Mouse (Mus musculus): ENCODE results near the gene Bpifc.

Bpifc gene

GRCm38 (mm10) chr10:86011172-86011571, 523 bp downstream of the Bpifc start:
- no peak for DNase-seq (ENCODE audit: low spot score in 2 of 2)

GRCm38 (mm10) chr10:86010636-86011035, 1.1 kb downstream of the Bpifc start:
- no peak for DNase-seq (ENCODE audit: low spot score in 2 of 2)

DNA sequence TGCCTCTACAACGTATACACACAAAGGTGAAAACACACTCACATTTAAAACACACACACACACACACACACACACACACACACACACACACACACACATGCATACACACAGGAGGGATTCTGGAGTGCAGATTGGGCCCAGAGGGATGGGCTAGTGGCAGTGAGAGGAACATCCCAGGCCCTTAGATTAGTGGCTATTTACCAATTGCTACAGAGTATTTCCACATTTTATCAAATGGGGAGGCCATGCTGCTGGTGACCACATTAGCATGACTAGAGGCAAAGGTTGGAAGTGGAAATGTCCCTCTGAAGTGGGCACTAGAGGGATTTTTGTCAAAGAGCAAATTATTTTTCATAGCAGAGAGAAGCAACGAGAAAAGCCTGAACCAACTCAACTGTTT, 2.0 kb downstream of the Bpifc start:
- no peak for DNase-seq (ENCODE audit: low spot score in 2 of 2)

- DNase-seq (ENCODE audit: low spot score in 2 of 2) = no peak
These were observed 5.2 kb downstream of the Bpifc start for GRCm38 (mm10) chr10:86006455-86006854.

- no peak for DNase-seq (ENCODE audit: low spot score in 2 of 2)
These were observed 11.2 kb downstream of the Bpifc start for GRCm38 (mm10) chr10:86000447-86000846.

DNA sequence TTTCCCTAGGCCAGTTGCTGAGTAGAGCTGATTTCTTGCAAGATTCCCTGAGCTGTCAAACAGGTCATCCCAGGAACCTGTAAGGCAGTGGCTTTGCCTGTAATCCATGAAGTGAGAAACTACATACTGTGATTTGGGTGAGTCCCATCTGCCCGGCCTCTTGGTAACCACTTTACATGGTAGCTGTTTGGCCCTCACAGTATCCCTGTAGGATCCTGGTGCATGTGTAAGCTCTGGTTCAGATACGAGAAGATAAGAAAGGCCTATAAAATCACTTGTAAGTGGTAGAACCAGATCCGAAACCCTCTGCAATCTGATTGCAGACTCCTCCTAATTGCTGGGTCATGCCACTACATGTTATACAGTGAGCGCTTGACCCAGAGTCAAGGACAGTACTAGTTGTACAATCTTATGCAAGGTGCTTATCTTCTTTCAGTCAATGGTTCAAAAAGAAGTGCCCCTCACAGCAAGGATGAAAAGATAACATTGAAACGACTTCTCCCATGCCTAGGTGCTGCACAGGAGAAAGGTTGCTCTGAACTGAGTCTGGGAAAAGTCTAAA, 17.1 kb downstream of the Bpifc start:
- DNase-seq (ENCODE audit: low spot score in 2 of 2) = no peak

DNA sequence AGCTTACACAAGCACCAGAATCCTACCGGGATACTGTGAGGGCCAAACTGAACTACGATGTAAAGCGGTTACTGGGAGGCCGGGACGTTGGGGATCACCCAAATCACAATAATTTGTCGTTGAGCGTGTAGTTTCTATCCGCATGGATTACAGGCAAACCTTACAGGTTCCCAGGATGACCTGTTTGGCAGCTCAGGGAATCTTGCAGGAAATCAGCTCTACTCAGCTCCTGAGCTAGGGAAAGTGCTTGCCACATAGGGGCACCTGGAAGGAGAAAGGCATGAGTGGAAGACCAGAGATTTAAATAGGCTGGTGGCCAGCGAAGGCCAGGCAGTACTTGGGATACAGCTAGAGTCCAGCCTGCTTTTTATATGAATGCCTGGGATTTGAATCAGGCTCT, 17.9 kb downstream of the Bpifc start:
- no peak for DNase-seq (ENCODE audit: low spot score in 2 of 2)

GRCm38 (mm10) chr10:85992412-85992811, 19.3 kb downstream of the Bpifc start:
- no peak for DNase-seq (ENCODE audit: low spot score in 2 of 2)

- no peak for DNase-seq (ENCODE audit: low spot score in 2 of 2)
These were observed 22.1 kb downstream of the Bpifc start for GRCm38 (mm10) chr10:85989412-85990115.

GRCm38 (mm10) chr10:85972915-85973314, 38.8 kb downstream of the Bpifc start:
- no peak for DNase-seq (ENCODE audit: low spot score in 2 of 2)

GRCm38 (mm10) chr10:85971826-85972225, 39.9 kb downstream of the Bpifc start:
- no peak for DNase-seq (ENCODE audit: low spot score in 2 of 2)

DNA sequence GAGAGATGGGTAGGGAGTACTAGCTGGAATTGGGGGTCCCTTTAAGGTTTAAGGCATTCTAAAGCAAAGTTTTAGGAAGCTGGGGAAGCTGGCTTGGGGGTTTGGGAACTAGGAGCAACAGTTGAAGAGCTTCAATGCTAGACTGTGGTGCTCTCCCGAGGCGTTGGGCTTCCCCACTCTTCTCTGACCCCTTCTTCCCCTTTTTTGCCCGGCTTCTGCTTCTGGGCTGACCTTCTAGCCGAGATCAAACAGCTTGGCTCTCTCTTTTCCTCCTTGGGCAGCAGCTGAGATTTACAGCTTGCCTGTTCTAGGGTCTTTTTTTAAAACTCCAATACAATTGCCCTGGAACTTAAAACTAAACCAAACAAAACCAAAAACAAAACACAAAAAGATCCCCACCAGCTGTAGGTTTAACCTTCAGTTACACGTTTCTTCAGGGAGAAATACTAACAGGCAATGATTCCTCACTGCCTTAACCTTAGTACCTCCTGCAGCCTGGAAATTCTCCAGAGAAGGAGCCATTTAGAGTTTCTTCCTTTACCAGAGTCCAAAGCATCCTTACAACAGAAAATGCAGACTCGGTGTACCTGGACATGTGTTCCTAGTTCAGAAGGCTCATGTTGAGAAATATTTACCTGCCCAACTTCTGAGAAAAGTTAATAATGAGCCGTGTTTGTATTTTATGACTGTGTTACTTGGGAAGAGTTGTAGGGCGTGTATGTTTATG, 41.6 kb downstream of the Bpifc start:
- no peak for DNase-seq (ENCODE audit: low spot score in 2 of 2)

DNA sequence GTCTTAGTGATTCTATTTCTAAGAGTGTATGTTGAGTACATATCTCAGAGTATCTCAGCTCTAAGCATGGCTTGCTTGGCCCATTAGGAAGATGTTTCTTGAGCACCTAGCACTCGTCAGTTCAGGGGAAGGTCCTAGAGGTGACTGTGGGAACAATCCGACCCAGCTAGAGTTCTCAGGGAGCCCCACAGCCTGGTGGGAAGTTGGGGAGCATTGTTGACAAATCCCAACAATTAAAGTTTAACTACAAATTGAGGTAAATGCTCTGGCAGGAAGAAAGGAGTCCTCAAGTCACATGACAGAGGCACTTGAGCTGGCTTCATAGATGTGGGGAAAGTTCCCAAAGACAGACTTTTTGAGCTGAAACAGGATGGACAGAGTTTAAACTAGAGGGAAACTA, 43.0 kb downstream of the Bpifc start:
- no peak for DNase-seq (ENCODE audit: low spot score in 2 of 2)

- DNase-seq (ENCODE audit: low spot score in 2 of 2) = peak; percentile 27 to 71
These were observed 43.5 kb downstream of the Bpifc start for GRCm38 (mm10) chr10:85968157-85968634.

DNA sequence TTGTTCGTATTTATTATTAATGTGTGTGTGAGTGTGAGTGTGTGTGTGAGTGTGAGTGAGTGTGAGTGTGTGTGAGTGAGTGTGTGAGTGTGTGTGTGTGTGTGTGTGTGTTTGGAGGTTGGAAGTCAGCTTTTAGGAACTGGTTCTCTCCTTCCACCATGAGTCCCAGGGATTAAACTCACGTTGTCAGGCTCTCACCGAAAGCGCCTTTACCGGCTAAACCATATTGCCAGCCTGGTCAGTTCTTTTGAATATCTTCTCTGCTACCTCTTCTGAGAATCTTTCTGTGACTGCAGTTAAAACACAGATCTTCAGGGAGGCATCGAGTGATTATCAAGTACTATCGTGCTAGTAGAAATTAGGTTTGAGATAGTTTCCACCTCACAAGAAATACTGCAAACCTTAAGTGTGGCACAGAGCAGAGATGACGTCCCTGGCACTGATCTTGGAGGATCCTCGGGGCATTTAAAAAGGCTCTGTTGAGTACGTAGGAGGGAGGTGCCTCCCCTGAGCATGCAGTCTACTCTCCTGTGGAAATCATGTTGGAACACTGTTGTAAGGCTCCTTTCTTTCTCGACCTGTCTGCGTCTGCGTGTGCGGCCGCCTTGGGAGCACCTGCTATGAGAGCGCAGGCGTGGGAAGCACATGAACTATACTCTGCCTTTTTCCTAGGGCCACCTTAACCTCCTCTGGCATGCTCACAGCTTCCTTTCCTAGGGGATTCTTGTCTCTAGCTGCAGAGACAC, 44.1 kb downstream of the Bpifc start:
- DNase-seq (ENCODE audit: low spot score in 2 of 2) = no peak

DNA sequence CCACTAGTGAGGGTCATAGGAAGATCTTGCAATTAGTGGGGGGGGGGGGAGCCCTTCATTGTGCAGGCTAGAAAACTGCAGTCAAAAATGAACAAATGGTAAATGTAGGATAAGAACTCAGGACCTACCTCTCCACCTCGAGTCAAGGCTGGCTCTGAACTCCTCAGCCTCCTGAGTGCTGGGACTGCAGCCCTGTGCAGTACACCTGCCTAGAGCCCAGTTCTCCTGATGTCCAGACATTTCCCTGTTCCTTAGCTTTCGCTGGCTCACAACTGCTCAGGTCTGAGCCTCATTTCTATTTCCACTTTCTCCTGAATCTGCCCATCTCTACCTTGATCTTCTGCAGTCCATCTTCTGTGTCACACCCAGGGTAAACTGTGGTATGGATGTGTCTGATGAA, 45.2 kb downstream of the Bpifc start:
- DNase-seq (ENCODE audit: low spot score in 2 of 2) = no peak

- DNase-seq (ENCODE audit: low spot score in 2 of 2) = no peak
These were observed 47.4 kb downstream of the Bpifc start for GRCm38 (mm10) chr10:85964316-85964715.

DNA sequence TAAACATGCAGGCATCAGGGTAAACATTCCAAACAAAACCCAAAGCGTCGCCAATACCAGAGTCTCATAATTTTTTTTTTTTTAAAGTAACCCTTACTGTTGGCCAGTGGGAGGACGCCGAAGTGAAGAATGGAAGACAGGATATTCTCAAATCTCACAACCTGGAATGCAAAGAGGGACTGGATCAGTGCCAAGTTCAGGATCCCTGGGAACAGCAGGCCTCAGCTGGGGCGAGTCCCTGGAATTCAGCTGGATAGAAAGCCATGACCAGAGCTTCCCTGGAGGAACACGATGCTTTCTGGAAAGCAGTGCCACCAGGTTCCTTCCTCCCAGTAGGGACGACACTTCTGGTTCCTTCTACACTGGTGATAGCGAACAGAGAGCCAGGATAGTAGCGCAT, 48.8 kb downstream of the Bpifc start:
- DNase-seq (ENCODE audit: low spot score in 2 of 2) = no peak

DNA sequence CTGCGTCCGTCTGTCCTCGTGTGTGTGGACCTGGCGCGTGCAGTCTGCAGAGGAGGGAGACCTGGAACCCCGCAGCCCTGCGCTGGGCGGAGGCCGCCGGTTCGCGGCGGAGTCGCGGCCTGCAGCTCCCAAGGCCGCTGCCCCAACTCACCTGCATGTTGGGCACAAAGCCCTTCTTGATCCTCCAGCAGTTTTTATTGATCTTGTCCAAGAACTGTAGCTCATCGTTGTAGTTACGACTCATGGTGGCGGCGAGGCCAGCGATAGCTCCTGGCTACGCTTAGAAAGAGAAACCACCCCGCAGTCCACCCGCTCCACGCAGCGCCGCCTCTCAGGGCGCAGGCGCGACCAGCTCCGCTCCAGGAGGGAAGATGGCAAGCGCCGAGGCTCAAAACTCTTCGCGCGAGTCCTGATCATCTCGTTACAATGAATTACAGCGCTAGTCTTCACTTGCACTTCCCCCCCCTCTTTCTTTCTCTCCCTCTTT, 54.2 kb downstream of the Bpifc start, which contains the start of gene Rtcb:
TSS of gene Rtcb (minus strand) at position 360 of the 487 bp plus-strand sequence.
- peak; percentile 94 to 95 for DNase-seq (ENCODE audit: low spot score in 2 of 2)

DNA sequence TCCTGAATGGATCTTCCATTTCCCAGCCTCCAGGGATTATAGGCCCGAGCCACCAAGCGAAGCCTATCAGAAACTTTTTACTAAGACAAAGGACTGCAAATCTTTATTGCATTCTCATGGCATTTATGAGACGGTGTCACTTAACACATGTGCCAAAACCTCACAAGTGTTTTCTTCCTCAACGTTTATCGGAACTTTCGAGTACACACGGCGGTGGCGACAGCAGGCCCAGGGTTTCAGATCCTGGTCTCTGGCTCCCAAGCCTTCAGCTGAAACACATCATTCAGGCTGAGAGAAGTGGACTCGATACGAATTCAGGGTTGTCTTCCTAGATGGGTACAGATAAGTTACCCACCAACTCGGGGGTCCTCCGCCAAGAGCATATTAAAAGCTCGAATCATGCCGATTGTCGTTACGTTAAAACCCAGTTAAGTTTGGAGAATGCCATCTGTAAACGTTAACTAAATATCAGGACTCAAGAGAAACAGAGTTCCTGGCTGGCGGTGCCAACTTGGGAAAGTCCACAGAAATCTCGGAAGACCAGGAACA, 54.8 kb downstream of the Bpifc start:
- no peak for DNase-seq (ENCODE audit: low spot score in 2 of 2)

DNA sequence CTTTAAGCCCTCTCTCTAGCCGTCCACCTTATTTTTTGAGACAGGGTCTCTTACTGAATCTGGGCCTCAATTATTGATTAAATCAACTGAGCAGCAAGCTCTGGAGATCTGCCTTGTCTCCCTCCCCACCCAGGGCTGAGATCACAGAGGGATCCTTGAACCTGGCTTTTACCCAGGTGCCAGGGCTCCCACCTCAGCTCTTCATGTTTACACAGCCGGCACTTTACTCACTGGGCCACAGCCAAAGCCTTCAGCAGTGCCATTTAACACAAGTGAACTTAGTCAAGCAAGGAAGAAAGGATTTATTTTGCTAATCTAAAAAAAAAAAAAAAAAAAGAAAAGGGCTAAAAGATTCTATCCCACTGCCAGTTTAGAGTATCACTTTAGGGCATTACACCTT, 57.3 kb downstream of the Bpifc start:
- no peak for DNase-seq (ENCODE audit: low spot score in 2 of 2)

DNA sequence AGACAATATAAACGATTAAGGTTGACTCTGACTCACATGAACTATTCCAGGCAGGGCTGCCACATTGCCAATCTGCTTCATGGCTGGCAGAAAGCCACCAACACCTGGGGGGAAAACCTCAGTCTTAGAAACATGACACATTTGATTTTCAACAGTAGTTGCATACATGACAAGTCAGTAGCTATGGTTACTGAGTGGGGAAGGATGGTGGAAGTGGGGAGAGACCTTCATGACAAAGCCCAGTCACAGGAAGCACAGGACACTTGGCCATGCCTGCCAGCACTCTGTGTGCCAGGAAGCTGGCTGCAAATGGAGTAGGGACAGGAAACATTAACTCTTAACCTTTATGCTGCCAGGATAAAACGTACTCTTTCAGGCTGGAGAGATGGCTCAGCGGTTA, 58.3 kb downstream of the Bpifc start:
- DNase-seq (ENCODE audit: low spot score in 2 of 2) = no peak
